Mouse (Mus musculus): ENCODE measurements around the gene Wfikkn1.

Wfikkn1 gene

DNA sequence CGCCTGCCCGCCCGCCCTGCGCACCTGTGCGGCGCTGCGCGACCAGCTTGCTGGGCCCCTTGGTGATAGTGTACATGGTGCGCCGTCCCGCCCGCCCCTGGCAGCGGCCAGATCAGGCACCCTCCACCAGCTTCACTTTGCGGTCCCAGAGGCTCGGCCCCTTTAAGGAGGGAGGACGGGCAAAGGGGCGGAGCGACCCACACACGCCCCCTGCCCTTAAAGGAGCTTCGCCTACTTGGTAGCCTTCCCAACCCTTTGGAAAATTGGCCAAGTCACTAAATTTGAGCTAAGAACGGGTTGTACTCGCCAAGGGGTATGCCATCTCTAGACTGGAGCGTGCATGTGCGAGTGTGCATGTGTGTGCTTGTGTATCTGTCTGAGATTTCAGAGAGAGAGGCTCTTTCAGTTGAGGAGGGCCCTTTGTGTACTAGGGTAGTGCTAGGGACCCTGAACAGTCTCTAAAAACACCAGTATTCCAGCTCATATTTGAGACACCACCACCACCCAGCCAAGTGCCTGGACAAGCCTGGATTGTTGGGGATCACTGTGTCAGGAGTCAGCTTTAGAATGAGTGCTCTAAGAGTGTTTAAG, 12.0 kb downstream of the Wfikkn1 start, which contains the start of gene Mcrip2:
Gene Mcrip2, minus strand, starts transcription at position 164 of the 591 bp plus-strand sequence.
- peak; percentile 80 for DNase-seq (ENCODE audit: low read depth, low spot score)

DNA sequence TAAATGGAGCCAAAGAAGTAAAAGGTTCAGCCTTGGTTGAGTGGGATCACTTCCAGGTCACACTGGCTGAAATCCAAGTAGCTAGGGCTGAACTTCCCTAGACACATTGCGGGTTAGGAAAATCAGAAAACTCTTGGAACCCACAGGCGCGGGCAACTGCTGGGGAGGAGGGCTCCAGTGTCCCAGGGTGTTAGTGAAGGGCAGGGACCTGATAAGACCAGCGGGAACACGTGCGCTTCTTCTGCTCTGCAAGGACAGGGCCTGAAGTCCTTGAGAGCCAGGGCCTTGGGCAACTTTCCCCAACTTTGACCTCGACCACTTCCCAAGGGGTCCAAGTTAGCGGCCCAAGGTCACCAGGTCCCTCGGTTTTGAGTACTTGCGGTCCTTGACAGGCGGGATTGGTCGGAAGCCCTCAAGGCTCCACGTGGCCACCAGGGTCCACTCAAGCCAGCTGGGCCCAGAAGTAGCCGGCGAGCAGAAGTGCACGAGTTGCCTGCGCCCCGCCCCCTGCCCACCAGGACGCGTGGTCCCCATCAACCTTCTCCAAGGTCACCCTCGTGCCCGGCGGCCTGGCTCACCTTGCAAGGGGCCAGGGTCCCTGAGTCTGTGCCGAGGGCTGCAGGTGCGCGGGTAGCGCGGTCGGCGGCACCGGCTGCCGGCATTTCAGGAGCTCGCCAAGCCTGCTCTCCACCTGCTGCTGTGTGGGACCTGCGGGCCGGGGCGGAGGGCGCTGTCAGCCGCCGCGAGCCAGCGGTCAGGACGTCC, 12.6 kb downstream of the Wfikkn1 start:
- no peak for DNase-seq (ENCODE audit: low read depth, low spot score)

DNA sequence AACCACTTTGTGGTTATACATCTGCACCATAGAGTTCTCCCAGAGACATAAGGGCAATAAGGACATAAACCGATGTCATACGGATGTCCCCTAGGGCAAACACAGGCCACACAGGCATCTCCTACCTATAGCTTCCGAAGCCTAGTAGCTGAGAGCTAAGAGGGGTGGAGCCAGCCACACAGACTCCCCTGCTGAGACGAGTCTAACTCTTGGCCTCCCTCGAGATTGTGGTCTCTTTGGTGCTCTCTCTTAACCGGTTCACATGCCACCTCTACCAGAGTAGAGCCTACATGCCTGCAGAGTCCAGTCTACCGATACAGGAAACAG, 13.2 kb downstream of the Wfikkn1 start:
- DNase-seq (ENCODE audit: low read depth, low spot score), result peak; percentile 29

- no peak for DNase-seq (ENCODE audit: low read depth, low spot score)
Observed at GRCm38 (mm10) chr17:25866172-25866571, 14.5 kb downstream of the Wfikkn1 start.

- DNase-seq (ENCODE audit: low read depth, low spot score), result no peak
Observed at GRCm38 (mm10) chr17:25865288-25865687, 15.4 kb downstream of the Wfikkn1 start.

DNA sequence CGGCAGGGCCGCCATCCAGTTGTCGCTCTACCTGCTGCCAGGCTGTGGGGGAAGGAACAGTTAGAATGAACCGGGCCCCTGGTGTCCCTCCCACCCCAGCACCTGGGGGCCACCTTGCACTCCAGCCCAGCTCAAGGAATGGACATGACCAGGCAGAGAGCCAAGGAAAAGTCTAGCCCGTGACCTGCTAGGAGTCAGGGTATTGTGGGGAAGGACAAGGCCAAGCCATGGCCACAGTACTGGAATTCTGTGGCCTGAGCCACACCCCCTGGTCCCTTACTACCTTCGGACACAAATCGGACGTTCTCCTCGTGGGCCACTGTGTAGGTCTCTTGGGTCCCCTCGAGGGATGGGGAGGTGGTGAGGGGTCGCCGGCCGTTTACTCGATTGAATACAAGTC, 16.3 kb downstream of the Wfikkn1 start:
- no peak for DNase-seq (ENCODE audit: low read depth, low spot score)

- no peak for DNase-seq (ENCODE audit: low read depth, low spot score)
Observed at GRCm38 (mm10) chr17:25863681-25864080, 17.0 kb downstream of the Wfikkn1 start.

DNA sequence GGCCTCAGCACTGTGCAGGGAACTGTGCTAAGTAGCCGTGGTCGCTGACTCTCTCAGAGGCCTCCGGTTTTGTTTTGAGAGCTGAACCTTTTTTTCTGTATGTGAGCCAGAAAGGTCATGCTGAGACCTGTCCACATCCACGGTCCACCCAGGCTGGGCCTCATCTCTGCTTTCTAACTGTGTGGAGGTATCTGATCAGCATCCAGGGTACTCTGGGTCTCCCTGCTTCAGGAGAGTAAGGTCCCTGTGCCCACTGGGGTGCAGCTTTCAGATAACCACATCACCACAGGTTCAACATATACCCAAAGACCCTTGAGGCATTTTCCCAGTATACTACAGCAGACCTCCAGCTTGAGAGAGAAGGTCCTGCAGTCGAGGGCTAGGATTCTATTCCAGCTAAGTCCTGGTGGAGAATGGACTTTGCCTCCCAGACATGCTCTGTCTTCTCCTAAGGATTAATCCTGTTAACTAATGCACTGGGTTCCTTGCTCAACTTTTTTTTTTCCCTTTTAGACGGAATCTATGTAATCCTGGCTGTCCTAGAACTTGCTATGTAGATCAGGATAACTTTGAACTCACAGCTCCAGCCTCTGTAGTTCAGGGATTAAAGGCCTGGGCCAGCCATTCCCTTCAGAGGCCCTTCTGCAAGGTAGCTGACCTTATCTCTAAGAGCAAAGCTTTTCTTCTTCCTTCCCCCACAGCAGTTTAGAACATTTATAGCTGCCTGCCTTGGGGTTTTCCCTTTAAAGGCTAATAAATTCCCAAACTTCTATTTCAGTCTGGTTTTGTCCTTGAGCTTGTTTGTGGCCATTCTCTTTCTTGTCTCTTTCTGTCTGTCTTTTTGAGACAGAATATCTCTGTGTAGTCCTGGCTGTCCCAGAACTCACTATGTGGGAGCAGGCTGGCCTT, 18.7 kb downstream of the Wfikkn1 start:
- DNase-seq (ENCODE audit: low read depth, low spot score), result no peak

- DNase-seq (ENCODE audit: low read depth, low spot score), result peak; percentile 93
Observed at GRCm38 (mm10) chr17:25860832-25861703, 19.6 kb downstream of the Wfikkn1 start, which contains the start of gene Wdr90. Gene Wdr90 (minus strand): TSS chr17:25861501.

DNA sequence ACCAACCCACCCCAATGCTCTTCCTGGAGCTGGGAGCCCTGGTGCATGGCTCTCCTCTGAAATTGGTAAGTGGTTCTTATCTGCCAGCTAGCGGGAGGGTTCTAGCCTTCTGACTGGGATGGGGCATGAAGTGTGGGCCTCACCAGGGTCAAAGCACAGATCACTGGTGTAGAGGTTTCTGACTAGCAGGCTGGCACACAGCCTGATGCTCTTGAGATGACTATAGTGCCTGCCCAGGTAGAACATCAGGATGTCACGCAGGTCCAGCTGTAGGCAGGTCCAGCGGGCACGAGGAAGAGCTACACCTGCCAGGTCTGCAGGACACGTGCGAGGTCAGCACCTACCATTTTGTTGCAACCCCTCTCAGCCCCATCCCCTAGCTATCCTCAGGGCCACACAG, 20.4 kb downstream of the Wfikkn1 start:
- DNase-seq (ENCODE audit: low read depth, low spot score), result no peak

GRCm38 (mm10) chr17:25844396-25844901, 36.2 kb downstream of the Wfikkn1 start, which contains the start of gene Rhot2:
Gene Rhot2 (minus strand): TSS chr17:25844851.
- DNase-seq (ENCODE audit: low read depth, low spot score), result peak; percentile 94

- DNase-seq (ENCODE audit: low read depth, low spot score), result no peak
Observed at GRCm38 (mm10) chr17:25843636-25844395, 36.8 kb downstream of the Wfikkn1 start.

GRCm38 (mm10) chr17:25843122-25843521, 37.5 kb downstream of the Wfikkn1 start:
- no peak for DNase-seq (ENCODE audit: low read depth, low spot score)

DNA sequence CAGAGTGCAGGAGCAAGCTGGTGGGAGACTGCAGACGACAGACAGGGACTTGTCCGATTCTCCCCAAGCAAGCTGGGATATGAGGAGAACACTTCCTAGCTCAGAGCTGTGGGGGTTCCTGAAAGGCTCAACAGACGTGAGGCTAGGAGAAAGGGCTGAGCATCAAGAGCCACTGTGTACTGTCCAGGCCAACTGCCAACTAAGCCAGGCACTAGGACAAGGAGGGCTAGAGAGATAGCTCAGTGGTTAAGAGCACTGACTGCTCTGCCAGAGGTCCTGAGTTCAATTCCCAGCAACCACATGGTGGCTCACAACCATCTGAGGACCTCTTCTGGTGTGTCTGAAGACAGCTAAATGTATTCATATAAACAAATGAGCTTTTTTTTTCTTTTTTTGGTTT, 38.1 kb downstream of the Wfikkn1 start:
- no peak for DNase-seq (ENCODE audit: low read depth, low spot score)

DNA sequence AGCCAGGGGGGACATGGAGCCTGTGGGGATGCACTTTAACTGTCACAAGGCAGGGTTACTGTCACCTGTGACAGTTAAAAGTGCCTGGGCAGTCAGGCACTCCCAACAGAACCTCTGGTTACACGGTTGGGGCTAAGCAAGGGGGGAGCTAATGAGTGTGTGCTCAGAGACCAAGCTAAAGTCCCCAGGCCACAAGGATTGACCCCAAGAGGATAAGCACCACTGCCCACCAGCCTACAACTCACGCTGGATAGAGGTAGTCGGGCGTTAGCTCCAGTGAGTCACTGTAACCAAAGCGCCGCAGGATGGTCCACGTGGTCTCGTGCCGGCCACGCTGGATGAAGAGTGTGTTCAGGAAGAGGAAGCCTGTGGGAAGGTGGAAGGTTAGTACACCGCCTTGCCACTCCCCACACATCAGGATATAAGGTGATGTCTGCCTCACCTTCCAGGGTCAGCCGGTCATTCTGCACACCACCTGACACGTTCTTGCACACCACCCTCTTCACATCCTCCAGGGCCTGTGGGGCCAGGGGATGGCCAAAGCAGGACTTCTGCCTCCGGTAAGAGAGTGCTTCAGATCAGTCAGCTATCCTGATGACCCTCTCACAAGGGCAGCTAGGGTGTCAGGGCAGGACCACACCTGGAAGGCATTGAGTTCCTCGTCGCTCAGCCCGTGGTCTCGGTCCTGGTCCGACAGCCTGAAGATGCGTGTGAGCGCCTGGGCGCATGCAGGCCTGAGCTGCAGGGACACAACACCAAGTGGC, 39.4 kb downstream of the Wfikkn1 start, which contains the start of gene Gm20683:
Gene Gm20683, minus strand, starts transcription at position 647 of the 764 bp plus-strand sequence.
- no peak for DNase-seq (ENCODE audit: low read depth, low spot score)

DNA sequence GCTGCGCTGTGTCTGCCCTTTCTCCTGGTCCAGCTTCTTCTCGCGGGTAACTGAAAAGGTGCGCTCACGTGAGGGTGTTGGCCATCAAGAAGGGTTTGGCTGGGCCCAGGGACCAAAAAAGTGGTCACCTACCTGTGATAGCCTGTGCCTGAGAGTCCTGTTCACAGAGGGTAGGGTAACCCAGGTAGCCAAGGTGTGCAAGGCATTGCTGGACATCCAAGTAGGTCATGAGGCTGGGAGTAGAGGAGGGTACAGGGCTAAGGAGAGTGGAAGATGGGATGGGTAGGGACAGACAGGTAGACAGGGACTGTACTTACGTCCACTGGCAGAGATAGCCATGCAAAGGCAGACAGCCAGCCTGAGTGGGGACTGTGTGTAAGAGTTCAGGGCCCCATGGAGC, 40.1 kb downstream of the Wfikkn1 start:
- DNase-seq (ENCODE audit: low read depth, low spot score), result no peak

DNA sequence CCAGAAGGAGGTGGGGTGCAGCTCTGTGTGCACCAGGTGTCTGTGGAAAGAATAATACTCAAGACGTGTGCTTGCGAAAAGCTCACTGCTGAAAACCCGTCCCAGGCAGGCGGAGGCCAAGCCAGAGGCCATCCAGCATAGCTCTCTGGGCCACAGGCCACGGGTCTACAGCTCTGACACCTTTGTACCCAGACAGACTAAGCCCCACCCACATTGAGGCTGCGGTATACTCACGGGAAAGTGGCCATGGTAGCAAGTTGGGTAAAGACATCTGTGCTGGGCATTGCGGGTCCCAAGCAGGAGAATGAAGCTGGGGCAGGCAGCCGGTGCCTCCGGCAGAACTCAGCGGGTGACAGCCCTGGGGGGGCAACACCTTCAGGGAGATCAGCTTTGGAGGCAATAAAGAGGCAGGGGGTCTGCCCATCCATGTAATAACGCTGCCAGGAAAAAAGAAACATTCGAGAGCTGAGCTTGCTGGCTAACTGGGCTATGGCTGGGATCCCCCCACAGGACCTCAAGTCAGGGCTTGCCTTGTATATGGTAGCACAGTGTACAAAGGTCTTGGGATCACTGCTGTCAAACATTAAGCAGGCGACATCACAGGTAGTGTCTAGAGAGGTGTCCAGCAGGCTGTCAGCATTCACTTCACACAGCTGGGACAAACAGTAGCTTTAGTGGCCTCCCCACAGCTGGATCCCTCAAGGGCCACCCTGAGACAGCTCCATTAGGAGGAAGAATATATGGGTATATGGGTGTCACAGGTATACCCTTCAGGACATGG, 41.0 kb downstream of the Wfikkn1 start:
- DNase-seq (ENCODE audit: low read depth, low spot score), result no peak

DNA sequence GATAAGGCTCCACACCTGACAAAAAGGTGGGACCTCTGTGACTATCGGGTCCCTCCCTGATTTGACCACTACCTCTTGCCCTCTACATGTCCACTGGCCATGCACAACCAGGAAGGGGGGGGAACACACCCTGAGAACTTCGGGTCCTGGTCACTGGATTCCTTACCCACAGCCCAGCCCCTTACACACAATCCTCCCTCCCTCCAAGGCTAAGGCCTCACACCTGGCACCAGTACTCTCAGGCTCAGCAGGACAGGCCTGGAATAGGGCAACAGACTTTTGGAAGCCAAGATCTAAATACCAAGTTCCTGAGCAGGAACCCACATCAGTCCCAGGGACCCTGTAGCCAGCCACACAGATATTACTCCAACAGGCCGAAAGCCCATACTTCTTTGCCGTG, 41.8 kb downstream of the Wfikkn1 start:
- no peak for DNase-seq (ENCODE audit: low read depth, low spot score)

- DNase-seq (ENCODE audit: low read depth, low spot score), result no peak
Observed at GRCm38 (mm10) chr17:25837533-25837932, 43.1 kb downstream of the Wfikkn1 start.
